Mouse (Mus musculus) T-helper 17 cell (primary cell): ENCODE results near the gene 4933406M09Rik.

Experiments used
- in situ Hi-C, 2 experiments: fragments of 300-600 bp; cut with MboI, MseI; formaldehyde crosslinking; loops; 1 replicate in 1 of 2; 2 replicates in 1 of 2; pipeline ENCODE4 v1.15.1; 2025; ENCODE audit warnings: high pct_unique_total_duplicates in 2 of 2

Gene 4933406M09Rik

DNA sequence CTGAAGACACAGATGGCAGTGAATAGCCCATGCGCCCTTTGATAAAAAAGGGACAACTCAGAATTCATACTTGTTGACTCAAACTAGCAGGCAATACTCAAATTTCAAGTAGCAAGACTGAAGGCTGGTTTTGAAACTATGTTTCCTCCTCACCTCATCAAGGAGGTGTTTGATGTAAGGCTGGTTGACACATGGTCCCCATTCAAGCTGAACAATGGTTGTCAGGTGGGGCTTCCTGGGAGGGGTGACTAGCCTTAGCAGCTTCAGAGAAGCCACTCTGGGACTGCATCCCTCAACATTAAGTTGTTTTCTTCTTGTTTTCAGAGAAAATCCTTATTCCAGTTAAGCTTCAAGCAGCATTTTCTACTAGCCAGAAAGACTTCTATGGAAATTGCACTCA lies at the start of gene 4933406M09Rik:
TSS of gene 4933406M09Rik (plus strand) at position 275 of the 400 bp plus-strand sequence.
- in situ Hi-C loops = no loop called here

DNA sequence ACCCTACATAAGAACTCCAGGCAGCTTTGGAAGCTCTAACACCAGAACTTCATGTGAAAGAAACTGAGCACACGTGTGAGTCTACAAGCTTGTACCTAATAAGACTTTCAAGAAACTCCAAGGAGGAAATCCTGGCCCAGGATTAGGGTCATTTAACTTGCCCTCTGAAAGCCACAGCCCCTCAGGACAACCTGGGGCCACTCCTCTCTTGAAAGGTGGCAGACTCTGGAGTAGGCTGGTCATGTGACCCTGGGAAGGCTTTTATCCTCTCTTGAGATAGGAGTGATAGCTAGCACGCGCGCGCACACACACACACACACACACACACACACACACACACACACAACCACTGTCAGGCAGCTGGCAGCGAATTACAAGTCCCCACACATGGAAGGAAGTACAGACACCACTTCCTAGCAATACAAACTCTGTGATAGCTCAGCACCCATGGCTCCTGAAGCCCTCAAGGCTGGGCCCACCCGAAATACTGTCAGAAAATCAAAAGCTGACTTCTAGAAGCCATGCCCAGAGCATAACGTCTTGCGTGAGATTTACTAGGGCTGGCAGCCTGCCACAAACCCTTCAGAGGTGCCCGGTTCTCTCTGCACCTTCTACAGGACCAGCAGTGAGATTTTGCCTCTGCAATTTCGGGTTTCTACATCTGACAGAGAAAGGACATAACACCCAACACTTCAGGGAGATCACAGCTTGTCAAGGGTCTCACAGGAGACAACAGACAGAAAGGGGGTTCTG lies 48.6 kb upstream of the 4933406M09Rik start:
- in situ Hi-C loops = no loop called here

DNA sequence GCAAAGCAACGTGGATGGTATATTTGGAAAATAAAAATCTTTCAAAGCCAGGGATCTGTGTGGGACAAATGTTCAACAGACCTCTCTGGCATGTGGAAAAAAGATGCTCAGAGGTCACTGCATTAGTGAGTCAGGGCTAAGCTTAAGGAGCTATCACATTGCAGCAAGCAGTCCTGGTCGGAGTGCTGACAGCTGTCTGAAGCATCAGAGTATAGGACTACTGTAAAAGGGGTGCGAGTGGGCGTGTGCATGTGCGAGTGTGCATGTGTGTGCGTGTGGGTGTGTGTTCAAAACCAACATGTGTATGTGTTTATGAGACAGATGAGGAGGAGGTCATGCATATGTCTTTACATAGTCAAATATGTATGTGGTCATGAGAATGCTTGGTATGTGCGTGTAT lies 46.6 kb upstream of the 4933406M09Rik start:
- in situ Hi-C loops = no loop called here

DNA sequence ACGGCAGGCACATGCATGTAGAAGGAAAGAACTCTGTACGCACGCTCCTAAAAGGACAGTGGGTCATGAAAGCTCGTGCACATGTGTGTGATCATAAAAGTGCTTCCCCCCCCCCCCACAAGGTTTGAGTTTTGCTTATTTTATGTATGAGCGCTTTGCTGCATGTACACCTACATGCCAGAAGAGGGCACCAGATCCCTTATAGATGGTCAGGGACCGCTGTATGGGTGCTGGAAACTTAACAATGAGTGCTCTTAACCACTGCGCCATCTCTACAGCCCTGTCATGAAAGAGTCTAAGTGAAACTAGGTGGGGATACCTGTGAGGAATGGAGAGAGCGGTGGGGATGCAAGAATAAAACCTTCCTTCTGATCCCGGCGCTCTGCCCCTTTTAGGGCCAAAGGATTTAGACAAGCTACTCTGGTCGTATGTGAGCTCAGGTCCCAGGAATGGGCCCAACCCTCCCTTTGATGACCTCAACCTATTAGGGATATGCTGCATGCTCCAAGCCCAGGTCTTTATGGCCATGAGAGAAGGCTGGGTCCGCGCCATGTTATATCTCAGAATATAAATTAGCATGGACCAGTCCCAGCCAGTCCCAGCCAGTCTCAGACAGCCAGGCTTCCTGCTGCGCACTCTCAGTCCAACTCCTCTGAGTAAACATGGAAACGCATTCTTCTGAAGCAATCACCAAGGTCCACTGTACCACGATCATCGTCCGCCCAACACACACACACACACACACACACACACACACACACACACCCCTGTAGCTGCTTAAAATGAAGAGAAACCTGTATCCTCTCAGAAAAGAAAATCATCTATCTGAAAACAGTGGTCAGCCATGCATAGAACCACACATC lies 45.8 kb upstream of the 4933406M09Rik start:
- in situ Hi-C loops = no loop called here

DNA sequence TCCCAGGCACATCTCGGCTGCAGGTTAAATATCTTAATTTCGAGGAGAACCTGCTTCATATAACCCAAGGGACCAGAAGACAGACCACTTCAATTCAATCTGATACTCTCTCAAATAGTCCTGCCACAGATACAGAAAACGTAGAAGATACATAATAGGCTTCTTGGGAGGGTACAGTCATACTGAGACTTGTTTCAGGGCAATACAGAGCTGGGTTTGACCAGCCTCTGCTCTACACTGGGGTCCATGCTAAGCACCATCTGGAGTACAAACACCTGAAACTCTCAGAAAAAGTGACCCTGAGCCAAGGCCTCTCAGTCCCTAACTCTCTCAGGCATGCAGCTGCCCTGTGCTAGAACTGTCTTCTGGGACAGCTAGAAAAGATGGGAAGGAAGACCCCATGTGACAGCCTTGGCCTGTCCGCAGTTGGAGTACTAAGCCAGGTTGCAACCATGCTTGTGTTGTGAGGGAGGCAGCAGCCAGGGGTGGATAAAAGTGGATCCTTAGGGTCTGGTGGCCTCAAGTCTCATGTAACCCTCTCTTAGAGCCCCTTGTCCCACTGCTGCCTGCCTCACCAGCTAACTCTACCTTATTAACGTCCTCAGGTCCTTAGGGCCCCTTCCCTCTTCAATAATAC lies 44.0 kb upstream of the 4933406M09Rik start:
- in situ Hi-C loops = no loop called here

DNA sequence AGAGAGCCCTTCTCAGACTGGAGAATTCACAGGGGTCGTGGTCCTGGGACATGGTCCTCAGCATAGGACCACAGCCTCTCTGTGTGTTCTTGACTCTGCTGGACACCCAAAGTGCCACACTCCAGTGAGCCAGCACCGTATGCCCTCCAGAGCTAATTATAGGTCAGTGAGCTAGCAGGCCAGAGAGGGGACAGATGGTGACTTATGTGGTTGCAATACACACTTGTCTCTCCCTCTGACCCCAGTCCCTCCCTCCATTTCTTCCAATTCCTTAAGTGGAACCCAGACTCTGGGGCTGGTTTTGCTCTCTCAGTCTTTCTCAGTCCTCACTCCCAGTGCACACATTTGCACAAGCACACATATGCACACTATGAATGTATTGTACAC lies 43.5 kb upstream of the 4933406M09Rik start:
- in situ Hi-C loops = no loop called here

DNA sequence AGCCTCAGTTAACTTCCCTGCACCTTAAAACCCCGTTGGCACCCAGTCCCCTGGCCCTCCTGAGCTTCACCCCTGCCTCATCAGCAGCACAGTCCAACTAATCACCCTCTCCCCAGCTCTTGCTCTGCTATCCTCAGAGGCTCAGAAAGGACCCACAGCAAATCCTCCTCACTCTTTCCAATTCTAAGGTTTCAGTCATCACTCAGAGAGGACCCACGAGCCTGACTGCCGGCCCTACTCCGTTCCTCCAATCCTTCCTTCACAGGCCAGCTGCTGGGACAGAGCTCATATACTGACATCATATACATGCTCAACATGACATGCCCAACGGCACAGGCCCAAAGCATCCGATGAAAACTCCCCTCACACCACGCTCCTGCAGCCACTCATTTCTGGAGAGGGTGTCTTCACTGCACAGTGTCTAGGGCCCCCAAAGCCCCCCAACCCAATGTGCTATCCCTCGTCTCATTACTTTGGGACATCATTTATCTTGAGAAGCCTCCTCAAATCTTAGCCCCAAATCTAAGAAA lies 42.9 kb upstream of the 4933406M09Rik start:
- in situ Hi-C loops = no loop called here

DNA sequence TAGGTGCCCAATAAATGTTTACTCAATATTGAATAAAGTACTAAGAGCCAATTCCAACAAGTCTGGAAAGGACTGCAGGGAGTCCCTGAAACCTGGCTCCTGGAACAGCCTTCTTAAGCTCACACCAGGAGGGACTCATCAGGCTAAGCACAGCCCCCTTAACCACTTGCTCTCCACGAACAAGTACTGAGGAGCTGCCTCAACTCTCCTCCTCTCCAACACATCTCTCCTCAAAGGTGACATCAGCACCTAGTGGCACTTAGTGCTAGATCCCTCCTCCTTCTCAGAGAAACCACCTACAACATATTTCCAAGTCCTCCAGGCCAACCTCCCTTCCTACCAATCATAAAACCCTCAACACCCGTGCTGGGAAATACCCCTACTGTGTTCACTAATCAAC lies 42.2 kb upstream of the 4933406M09Rik start:
- in situ Hi-C loops = no loop called here

DNA sequence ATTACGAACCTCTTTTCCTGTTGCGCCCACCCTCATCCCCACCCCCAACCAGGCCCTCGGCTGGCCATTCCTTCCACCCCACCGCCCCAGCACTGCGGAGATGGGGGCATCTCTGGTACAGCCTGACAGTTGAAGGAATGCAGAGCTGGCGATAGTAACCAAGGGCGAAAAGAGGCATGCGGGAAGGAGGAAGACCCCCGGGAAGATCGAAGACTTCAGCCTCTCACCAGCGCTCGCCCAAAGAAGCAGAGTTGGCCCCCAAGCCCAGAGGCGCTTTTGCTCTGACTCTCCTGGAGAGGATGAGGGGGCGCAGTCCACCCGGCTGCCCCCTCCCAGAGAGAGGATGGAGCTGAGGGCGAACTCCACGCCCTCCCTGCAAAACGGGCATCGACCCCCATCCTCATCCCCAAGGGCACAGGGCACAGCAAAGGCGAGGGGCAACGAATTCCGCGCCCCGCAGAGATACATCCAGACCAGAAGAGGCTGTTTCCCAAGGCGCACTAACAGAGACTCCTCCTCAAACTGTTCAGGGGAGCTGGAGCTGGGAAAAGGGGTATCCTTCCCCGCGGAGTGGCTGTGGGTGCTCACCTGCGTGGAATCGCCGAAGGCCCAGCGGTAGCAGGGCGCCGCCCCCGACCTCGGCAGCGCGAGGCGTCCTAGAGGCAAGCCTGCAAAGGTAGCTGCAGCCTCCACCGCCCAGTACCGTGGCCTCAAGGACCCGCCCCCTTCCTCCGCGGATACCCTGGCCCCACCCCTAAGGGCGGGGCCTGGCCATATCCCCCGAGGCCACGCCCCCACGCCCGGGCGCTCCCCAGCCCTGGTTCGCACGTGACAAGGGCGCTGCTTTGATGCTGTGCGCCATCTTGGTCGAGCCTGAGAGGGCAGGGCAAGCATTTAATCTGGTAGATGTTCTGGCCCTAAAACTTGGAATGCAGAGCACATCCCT lies 41.5 kb upstream of the 4933406M09Rik start:
- in situ Hi-C loops = no loop called here

DNA sequence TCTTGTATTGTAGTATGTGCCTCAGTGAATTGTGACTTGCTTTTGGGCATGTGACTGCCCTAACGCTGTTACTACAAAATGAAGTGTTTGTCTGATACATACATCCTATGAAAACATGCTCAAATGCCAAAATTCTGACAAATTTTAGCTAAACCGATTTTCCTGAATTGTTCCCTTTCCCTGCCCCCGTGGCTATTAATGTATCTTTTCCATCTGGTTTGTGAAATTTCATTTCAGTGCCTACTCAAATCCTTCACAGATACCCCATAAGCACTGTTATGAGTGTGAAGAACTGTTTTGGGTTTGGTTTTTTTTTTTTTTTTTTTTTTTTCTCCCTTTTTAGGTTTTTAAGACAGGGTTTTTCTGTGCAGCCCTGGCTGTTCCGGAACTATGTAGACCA lies 40.7 kb upstream of the 4933406M09Rik start:
- in situ Hi-C loops = no loop called here

DNA sequence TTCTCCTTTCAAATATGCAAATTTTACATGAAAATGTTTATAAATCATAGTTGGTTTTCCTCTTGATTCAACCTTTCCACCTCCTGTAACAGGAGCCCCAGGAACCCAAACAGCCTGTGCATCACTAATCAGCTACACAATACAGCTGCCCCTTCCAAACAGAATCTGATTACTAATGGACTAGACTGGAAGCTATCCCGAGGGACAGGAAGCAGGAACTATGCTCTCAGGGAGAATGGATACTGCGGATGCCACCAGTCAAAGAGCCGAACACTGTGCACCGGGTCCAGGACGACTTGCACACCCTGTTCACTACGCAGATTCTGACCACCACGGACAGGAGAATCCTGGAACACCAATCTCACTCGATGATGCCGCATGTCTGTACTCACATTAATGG lies 37.9 kb upstream of the 4933406M09Rik start:
- in situ Hi-C loops = no loop called here

DNA sequence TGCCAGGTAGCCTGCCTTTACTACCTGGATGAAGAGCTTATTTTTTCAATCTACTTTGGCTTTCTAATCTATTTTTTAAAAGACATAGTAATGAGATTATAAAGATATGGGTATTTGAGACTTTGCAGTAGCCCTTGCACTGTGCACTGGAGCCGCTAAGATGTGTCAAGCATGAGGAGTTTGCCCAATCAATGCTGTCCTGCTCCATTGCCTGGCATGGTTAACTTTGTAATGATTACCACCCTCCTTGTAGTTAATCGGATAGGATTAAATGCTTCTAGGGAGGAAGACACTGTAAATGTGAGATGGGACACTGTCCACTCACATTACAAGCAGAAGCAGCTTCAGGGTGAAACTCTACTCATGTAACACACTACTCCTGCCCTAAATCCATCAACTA lies 32.4 kb upstream of the 4933406M09Rik start:
- in situ Hi-C loops = no loop called here

DNA sequence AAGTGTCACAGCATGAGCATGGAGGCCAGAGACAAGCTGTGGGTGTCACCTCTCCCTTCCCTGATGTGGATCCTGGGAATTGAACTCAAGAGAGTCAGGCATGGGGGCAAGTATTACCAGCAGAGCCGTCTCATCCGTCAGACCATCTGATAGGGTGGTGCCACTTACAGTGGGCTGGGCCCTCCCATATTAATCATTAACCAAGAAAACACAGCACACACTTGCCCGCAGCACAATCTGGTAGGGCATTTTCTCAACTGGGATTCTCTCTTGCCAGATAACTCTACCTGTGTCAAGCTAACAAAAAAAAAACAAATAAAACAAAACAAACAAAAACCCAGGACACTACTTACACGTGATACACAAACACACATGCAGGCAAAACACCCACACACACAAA lies 28.3 kb upstream of the 4933406M09Rik start:
- in situ Hi-C loops = loop anchor here in 1 of 2 experiments (5.0 kb wide), 1 partner anchor 50 kb away; the partner anchor contains the start of gene Cyb5r1

DNA sequence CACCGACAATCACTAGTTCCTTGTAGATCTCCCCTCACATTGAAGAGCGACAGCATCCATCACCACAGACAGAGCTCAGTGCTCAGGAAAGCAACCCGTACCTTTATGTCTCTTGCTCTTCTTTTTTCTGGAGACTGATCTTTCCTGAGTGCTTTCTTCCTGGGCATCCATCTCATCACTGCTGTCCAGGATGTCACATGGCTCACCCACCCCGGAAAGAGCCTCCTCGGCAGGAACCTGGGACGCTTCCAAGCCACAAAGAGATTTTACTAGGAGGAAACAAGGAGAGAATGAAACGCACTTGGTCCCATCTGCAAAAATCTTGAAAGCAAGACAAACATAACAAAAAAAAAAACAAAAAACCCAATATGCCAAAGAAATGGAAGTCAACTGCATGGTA lies 25.1 kb upstream of the 4933406M09Rik start:
- in situ Hi-C loops = no loop called here

DNA sequence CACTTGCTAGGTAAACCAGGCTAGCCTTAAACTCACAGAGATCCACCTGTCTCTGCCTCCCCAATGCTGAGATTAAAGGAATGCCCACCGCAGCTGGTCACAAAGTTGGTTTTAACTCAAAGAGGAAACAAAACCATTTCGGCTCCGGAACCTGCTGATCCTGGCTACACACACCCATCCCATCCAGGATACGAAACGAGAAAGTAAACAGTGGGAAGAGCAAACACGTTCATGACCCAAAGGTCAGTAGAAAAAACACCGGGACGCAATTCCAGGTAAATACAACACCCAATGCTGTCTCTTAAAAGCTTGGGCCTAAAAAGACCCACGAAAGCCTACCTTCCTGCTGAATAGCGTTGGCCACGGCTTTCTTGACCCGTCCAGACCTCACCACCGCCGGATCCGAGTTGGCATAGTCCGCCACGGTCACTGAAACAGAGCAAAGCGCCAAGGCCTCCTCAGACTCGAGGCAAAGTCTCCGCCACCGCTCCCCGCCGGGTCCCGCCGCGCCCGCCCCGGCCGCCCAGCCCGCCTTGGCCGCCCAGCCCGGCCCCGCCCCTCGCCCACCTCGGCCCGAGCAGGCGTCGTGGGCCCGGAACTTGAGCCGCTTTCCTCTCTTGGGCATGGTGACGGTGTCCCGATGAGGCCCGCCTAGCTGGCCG lies 24.4 kb upstream of the 4933406M09Rik start:
- in situ Hi-C loops = no loop called here

DNA sequence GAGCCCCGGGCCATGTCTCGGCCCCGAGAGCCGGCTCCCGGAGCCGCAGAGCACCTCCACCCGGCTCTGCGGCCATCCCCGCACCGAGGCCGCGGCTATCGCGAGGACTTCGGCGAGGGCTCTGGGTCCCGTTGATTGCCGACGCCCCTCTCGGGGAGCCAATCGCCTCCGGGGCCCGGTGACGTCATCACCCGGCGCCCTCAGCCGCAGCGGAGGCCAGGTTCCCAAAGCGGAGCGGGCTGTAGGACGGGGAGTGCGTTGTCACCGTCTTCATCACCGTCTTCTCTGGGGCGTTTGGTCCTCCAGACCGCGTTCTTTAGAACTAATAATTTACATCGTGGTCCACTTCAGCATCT lies 23.9 kb upstream of the 4933406M09Rik start, which contains the start of gene Tmem183a:
TSS of gene Tmem183a (minus strand) at position 123 of the 356 bp plus-strand sequence.
- in situ Hi-C loops = no loop called here

DNA sequence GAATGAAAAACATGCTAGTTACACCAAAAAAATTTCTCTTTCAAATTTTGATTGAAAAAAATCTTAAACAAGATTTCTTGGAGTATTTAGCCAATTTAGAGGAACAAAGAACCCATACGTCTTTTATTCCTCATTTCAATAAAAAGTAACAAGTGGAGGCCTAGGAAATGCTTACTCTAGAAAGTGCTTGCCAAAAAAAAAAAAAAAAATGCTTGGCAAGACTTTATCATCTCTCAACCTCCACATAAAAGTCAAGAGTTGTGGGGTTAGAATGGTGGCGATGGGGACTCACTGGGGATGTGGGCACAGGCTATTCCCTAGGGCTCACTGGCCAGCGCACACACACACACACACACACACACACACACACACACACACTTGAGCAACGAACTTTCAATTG lies 22.5 kb upstream of the 4933406M09Rik start:
- in situ Hi-C loops = no loop called here

DNA sequence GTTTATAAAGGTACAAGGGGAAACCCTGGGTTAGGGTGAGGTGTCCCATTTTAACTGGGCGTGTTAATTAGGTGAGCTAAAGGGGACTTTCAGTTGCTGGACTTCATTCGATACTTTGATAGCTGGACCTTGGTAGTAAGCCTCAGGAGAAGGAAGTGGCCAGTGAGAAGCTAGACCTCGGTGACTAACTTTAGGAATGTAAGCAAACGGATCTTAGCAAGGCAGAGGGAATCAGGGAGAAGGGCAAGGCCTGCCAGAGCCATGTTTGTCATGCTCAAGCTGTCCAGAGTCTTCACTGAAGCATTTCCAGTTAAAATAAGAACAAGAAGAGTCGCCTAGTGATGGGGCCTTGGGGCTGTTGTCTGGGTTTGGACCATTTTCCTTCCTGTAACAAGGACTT lies 20.2 kb upstream of the 4933406M09Rik start:
- in situ Hi-C loops = loop anchor here in 1 of 2 experiments (5.0 kb wide), 1 partner anchor 87 kb away; no protein-coding TSS in a partner anchor

DNA sequence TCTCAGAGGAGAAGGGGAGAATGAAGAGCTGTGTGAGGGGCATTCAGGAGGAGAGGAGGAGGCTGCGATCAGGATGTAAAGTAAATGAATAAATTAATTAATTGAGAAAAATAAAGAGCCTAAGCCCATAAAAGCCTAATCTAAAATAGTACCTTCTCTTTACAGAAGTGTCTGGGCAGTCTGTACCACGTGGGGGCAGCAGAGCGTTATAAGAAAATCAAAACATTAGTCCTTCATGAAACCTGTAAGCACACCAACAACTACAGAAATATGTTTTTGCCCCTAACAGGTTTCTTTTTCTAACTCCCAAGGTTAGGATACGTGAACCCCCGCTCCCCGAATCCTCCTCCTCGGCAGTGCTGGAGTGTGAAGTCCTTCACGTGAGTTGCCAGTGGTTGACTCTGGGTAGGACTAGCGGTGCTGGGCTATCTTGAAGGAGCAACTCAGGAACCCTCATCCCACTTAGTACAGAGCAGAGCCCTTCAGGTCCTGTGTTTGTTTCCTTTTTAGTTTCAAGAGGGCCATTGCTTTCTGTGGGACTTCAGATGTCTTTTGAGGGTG lies 16.9 kb upstream of the 4933406M09Rik start:
- in situ Hi-C loops = loop anchor here in 1 of 2 experiments (5.0 kb wide), 1 partner anchor 83 kb away; no protein-coding TSS in a partner anchor

DNA sequence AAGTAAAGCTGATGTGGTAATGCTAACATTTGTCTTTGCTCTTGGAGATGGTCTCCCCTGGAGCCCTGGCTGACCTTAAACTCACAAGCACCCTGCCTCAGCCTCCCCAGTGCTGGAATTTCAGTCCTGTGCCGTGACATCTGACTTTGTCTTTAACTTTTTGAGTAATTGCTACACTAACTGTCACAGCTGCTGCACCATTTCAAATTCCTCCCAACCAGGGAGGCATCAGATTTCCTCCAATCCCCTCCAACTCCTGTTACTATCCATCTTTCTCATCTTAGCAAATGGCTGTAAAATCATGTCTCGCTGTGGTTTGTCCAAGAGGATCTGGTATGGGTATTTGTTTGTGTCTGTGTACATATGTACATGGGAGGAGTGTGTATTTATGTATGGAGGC lies 11.6 kb upstream of the 4933406M09Rik start:
- in situ Hi-C loops = no loop called here
